Mouse (Mus musculus) hematopoietic stem cell, adult 5-6 weeks (primary cell): ENCODE results near the gene Mbl1. TPM values are rescaled to one million over a fixed set of nuclear protein-coding genes. Genes with fewer than 3 reads are reported as not detected.

Experiments
- ATAC-seq, 2 experiments: fragments of 125-278 bp in 1 of 2; replicated peaks in 1 of 2; 2 replicates each; pipeline ENCODE4 v1.8.0; 2016 to 2017; ENCODE audit warnings: inconsistent platforms in 2 of 2, mild to moderate bottlenecking in 2 of 2, moderate number of reproducible peaks in 2 of 2, low read depth in 1 of 2, moderate TSS enrichment in 1 of 2; ENCODE audit not compliant: low FRiP score in 2 of 2, poor library complexity in 2 of 2, severe bottlenecking in 2 of 2, insufficient read depth in 1 of 2, low TSS enrichment in 1 of 2
- total RNA-seq: library from RNA; stranded (forward); fragments of 172-1452, 232-1000 nt; gene quantifications from 2 replicates; pipeline ENCODE4 v1.2.3, GENCODE M21; 2017

Mbl1 gene
- total RNA-seq, 1 experiment from 2014 or later: not detected

DNA sequence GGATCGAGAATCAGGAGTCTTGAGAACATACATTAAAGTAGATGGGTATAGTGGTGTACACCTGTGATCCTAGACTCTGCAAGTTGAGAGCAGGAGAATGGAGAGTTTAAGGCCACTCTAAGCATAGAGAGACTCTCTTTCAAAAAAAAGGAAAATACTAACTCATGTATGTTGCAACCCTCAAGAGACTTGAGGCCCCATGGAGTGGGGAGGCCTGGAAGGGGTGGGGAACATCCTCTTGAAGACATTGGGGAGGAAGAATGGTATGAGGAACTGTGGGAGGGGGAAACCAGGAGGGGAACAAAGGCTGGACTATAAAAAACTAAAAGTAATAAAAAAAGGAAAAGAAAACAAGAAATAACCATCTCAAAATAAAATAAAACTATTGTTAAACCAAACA is 17.3 kb downstream of the Mbl1 start:
- no peak for ATAC-seq

DNA sequence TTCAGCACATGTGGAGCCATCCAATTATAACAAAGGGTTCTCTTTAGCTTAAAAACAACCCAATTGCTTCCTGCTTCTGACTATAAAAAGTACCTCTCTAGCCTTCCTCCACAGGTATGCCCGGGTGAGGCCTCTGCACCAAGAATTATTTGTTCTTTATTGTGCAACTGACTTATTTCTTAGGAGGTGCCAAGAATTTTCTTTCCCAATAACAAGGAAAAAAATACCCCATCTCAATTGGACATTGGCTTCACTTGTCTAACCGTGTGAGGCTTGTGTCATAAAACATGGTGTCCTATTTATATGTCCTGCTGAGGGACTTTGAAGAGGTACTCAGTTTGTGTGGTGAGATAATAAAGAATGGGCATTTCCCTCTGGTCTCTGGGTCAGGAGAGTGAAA is 19.3 kb downstream of the Mbl1 start:
- no peak for ATAC-seq

DNA sequence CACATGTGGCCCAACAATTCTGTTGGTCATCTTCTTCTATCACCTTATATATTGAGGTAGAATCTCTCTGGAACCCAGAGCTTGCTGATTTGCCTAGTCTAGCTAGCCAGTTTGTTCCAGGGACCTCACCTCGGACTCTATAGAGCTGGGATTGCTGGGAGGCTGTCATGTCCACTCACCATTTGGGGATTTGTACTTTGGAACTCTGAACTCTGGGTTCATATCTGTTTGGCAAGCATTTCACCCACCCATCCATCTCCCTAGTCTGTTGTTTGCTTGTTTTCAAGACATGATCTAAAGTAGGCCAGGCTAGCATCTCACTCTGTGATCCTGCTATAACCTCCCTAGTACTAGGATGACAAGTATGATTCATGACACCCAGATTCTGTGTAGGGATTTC is 23.5 kb downstream of the Mbl1 start:
- ATAC-seq: no peak

DNA sequence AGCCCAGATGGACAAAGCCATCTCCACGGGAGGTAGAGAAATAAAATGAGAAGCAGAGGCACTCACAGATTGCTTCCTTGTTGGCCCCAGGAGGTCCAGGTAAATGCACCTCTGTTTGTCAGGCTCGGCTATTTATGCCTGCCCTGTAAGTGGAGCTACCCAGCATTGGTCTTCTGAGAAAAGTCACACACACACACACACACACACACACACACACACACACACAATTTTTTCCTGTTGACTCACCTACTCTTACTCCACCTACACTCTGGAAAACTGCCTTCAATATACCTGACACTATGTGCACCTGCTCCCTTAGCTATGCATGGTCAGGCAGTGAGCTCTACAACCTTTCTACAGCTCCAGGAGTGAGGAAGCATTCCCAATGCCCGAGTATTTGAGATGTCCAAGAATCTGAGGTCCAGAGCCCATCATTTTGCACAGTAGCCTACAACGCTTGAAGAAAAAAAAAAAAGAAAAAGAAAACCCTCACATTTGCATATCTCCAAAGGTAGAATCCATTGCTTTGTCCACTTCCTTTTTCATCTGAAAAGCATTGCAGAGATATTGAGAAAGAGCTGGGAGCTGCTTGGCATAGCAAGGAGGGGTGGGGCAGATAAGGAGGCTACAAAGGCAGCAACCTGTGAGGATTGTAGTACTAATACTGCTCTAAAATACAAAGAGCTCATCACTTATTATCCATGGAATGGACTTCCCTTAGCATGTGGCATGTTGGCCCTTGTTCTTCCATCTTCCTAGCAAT is 34.0 kb downstream of the Mbl1 start, which contains the start of gene Sftpd:
Gene Sftpd, minus strand, starts transcription at position 91 of the 763 bp plus-strand sequence.
- no peak for ATAC-seq

DNA sequence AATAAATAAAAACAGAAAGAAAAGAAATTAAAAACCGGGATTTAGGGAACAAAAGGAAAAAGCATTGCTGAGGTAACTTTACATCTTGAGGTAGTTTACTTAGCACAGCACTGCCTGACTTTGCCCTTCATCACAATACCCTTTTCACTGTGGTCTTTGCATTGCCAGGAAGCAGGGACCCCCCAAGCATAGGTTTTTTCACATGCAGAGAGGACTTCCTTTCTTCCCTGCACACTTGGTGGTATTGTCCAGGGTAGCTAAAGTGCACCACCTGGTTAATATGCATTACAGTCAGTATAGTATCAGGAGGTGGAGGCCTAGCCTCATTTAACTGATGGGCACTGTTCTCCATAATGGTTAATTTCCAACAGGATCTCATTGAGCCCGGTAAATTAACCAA is 38.2 kb downstream of the Mbl1 start:
- ATAC-seq: no peak

DNA sequence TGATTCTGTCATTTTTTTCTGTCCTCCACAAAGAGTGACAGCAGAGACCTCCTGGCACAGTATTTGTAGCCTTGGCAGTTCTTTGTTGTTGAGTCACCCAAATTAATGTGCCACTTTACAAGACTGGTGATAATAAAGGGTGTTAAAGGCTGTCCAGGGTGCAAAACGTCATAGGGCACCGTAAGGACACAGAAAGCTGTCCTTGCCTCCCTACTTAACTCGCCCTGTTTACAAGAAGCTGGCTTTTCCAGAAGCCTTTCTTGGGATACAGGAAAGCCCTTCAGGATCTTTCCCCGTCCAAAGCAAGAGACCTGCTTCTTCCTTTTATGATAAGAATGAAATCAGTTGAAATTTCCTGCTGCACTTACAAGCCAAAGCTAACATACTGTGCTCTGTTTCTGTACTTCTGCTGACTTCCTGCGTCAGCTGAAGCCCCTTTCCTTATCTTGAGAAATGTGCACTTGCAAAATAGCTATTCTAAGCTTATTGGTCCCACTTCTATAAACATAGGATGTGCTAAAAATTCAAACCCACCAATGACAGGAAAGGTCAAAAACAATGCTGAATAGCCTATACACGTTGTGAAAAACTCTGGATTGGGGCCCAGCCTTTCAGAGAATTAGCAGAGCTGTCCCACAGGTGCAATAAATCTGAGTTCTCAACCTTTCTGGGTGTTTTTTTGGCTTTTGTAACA is 46.9 kb downstream of the Mbl1 start:
- no peak for ATAC-seq

Other genes starting within 250 kb of the Mbl1 start
- gene Tspan14, start 184.7 kb upstream of the Mbl1 start, total RNA-seq: 57.2 and 76.9 TPM in 2 replicates
- gene Fam213a, start 137.7 kb upstream of the Mbl1 start, total RNA-seq: 37.0 and 46.1 TPM in 2 replicates
- gene Dydc2, start 82.2 kb upstream of the Mbl1 start, total RNA-seq: not detected in 2 replicates
- not detected in 2 replicates for gene Dydc1, start 78.5 kb upstream of the Mbl1 start, total RNA-seq
- not detected in 2 replicates for gene Mat1a, start 46.4 kb upstream of the Mbl1 start, total RNA-seq
- not detected in 2 replicates for gene Sftpa1, start 19.7 kb upstream of the Mbl1 start, total RNA-seq
- not detected in 2 replicates for gene Sftpd, start 33.7 kb downstream of the Mbl1 start, total RNA-seq
- gene Gm2832, start 127.3 kb downstream of the Mbl1 start, total RNA-seq: not detected in 2 replicates
- gene Gm5798, start 197.2 kb downstream of the Mbl1 start, total RNA-seq: not detected in 2 replicates
- gene Gm7945, start 234.9 kb downstream of the Mbl1 start, total RNA-seq: not detected in 2 replicates